Mouse (Mus musculus): ENCODE measurements around the gene Gbf1. TPM values are rescaled to one million over a fixed set of nuclear protein-coding genes. Genes with fewer than 3 reads are reported as not detected.
"Not testable (repeated sequence)": the region's sequence is repeated elsewhere in the genome, so short reads cannot be mapped to it uniquely, and the experiment has no call there.

The Gbf1 gene
- total and polyA plus RNA-seq, 3 experiments, result 39.9 to 49.3 (median 40.0) TPM

- no peak for TF ChIP-seq EP300 (IDR thresholded peaks at IDR 0.05; ENCODE audit: insufficient read depth, low read depth, low read length)
- TF ChIP-seq POLR2A (IDR thresholded peaks at IDR 0.05; ENCODE audit: insufficient read depth, low read depth, low read length), result no peak
- no peak for TF ChIP-seq CTCF (IDR thresholded peaks at IDR 0.05)
- H3K4me3 ChIP-seq, result no peak overlapping the region
- no peaks in the 10 kb centered on the region for H3K79me2 ChIP-seq (replicated peaks; ENCODE audit: control insufficient read depth, insufficient read depth, low read length)
- DNase-seq, result no peak
- no peaks in the 10 kb centered on the region for H3K36me3 ChIP-seq (ENCODE audit: control insufficient read depth, insufficient read depth, low read length)
- H3K27ac ChIP-seq, result no peak overlapping the region
- no peak overlapping the region for H3K9ac ChIP-seq (ENCODE audit: low read depth, low read length)
- no peaks in the 10 kb centered on the region for H3K4me1 ChIP-seq (ENCODE audit: control insufficient read depth, insufficient read depth, low read length)
- no peaks in the 10 kb centered on the region for H3K27me3 ChIP-seq (ENCODE audit: control insufficient read depth, insufficient read depth, low read length)
- 65% methylated on average over 4 of the region's 4 CpGs for WGBS
- intact Hi-C loops (cut with DNase I), result no loop called here
Measured at GRCm38 (mm10) chr19:46114617-46115016, 37.7 kb upstream of the Gbf1 start.

GRCm38 (mm10) chr19:46119458-46119857 lies 32.9 kb upstream of the Gbf1 start:
- no peaks in the 10 kb centered on the region for H3K79me2 ChIP-seq (replicated peaks; ENCODE audit: control insufficient read depth, insufficient read depth, low read length)
- intact Hi-C loops (cut with DNase I), result no loop called here
- TF ChIP-seq CTCF (IDR thresholded peaks at IDR 0.05), result no peak
- no peak for TF ChIP-seq EP300 (IDR thresholded peaks at IDR 0.05; ENCODE audit: insufficient read depth, low read depth, low read length)
- TF ChIP-seq POLR2A (IDR thresholded peaks at IDR 0.05; ENCODE audit: insufficient read depth, low read depth, low read length), result no peak
- H3K27ac ChIP-seq, result no peak overlapping the region
- H3K9ac ChIP-seq (ENCODE audit: low read depth, low read length), result no peak overlapping the region
- H3K27me3 ChIP-seq (ENCODE audit: control insufficient read depth, insufficient read depth, low read length), result no peaks in the 10 kb centered on the region
- H3K4me3 ChIP-seq, result no peak overlapping the region
- 86% methylated on average over 3 of the region's 3 CpGs for WGBS
- no peaks in the 10 kb centered on the region for H3K4me1 ChIP-seq (ENCODE audit: control insufficient read depth, insufficient read depth, low read length)
- DNase-seq, result no peak
- no peaks in the 10 kb centered on the region for H3K36me3 ChIP-seq (ENCODE audit: control insufficient read depth, insufficient read depth, low read length)

- Histone ChIP-seq H3K9ac (ENCODE audit: low read depth, low read length) (no peak overlapping the region), H3K27me3 (ENCODE audit: control insufficient read depth, insufficient read depth, low read length) (no peaks in the 10 kb centered on the region), H3K4me1 (ENCODE audit: control insufficient read depth, insufficient read depth, low read length) (no peaks in the 10 kb centered on the region), H3K36me3 (ENCODE audit: control insufficient read depth, insufficient read depth, low read length) (no peaks in the 10 kb centered on the region), H3K27ac (no peak overlapping the region), H3K79me2 (replicated peaks; ENCODE audit: control insufficient read depth, insufficient read depth, low read length) (no peaks in the 10 kb centered on the region), H3K4me3 (no peak overlapping the region)
- no peak for TF ChIP-seq POLR2A (IDR thresholded peaks at IDR 0.05; ENCODE audit: insufficient read depth, low read depth, low read length)
- no peak for TF ChIP-seq CTCF (IDR thresholded peaks at IDR 0.05)
- no peak for TF ChIP-seq EP300 (IDR thresholded peaks at IDR 0.05; ENCODE audit: insufficient read depth, low read depth, low read length)
- intact Hi-C loops (cut with DNase I), result no loop called here
- 74% methylated on average over 6 of the region's 6 CpGs for WGBS
- DNase-seq, result no peak
Measured at GRCm38 (mm10) chr19:46120872-46121271, 31.4 kb upstream of the Gbf1 start.

GRCm38 (mm10) chr19:46123876-46124275 lies 28.4 kb upstream of the Gbf1 start:
- no peak for TF ChIP-seq CTCF (IDR thresholded peaks at IDR 0.05)
- TF ChIP-seq EP300 (IDR thresholded peaks at IDR 0.05; ENCODE audit: insufficient read depth, low read depth, low read length), result no peak
- H3K4me3 ChIP-seq, result no peak overlapping the region
- H3K27ac ChIP-seq, result no peak overlapping the region
- 84% methylated on average over 3 of the region's 3 CpGs for WGBS
- H3K36me3 ChIP-seq (ENCODE audit: control insufficient read depth, insufficient read depth, low read length), result no peaks in the 10 kb centered on the region
- H3K4me1 ChIP-seq (ENCODE audit: control insufficient read depth, insufficient read depth, low read length), result no peaks in the 10 kb centered on the region
- H3K27me3 ChIP-seq (ENCODE audit: control insufficient read depth, insufficient read depth, low read length), result no peaks in the 10 kb centered on the region
- intact Hi-C loops (cut with DNase I), result no loop called here
- DNase-seq, result no peak
- no peak overlapping the region for H3K9ac ChIP-seq (ENCODE audit: low read depth, low read length)
- no peaks in the 10 kb centered on the region for H3K79me2 ChIP-seq (replicated peaks; ENCODE audit: control insufficient read depth, insufficient read depth, low read length)

- no peak for DNase-seq
- Histone ChIP-seq H3K9ac (ENCODE audit: low read depth, low read length) (no peak overlapping the region), H3K4me1 (ENCODE audit: control insufficient read depth, insufficient read depth, low read length) (no peaks in the 10 kb centered on the region), H3K27me3 (ENCODE audit: control insufficient read depth, insufficient read depth, low read length) (no peaks in the 10 kb centered on the region), H3K79me2 (replicated peaks; ENCODE audit: control insufficient read depth, insufficient read depth, low read length) (no peaks in the 10 kb centered on the region), H3K27ac (no peak overlapping the region), H3K36me3 (ENCODE audit: control insufficient read depth, insufficient read depth, low read length) (no peaks in the 10 kb centered on the region), H3K4me3 (no peak overlapping the region)
- intact Hi-C loops (cut with DNase I), result no loop called here
- no peak for TF ChIP-seq CTCF (IDR thresholded peaks at IDR 0.05)
- no peak for TF ChIP-seq POLR2A (IDR thresholded peaks at IDR 0.05; ENCODE audit: insufficient read depth, low read depth, low read length)
- no peak for TF ChIP-seq EP300 (IDR thresholded peaks at IDR 0.05; ENCODE audit: insufficient read depth, low read depth, low read length)
Measured at GRCm38 (mm10) chr19:46124651-46125050, 27.7 kb upstream of the Gbf1 start.

GRCm38 (mm10) chr19:46126301-46126700 lies 26.0 kb upstream of the Gbf1 start:
- DNase-seq, result no peak
- intact Hi-C loops (cut with DNase I), result no loop called here
- no peak for TF ChIP-seq EP300 (IDR thresholded peaks at IDR 0.05; ENCODE audit: insufficient read depth, low read depth, low read length)
- no peak for TF ChIP-seq POLR2A (IDR thresholded peaks at IDR 0.05; ENCODE audit: insufficient read depth, low read depth, low read length)
- no peak for TF ChIP-seq CTCF (IDR thresholded peaks at IDR 0.05)
- H3K36me3 ChIP-seq (ENCODE audit: control insufficient read depth, insufficient read depth, low read length), result no peaks in the 10 kb centered on the region
- no peaks in the 10 kb centered on the region for H3K79me2 ChIP-seq (replicated peaks; ENCODE audit: control insufficient read depth, insufficient read depth, low read length)
- H3K9ac ChIP-seq (ENCODE audit: low read depth, low read length), result no peak overlapping the region
- H3K27me3 ChIP-seq (ENCODE audit: control insufficient read depth, insufficient read depth, low read length), result peaks cover 3% of the 10 kb centered on the region; the same call in 1 of the 2 replicates
- no peak overlapping the region for H3K4me3 ChIP-seq
- no peaks in the 10 kb centered on the region; the same call in 1 of the 2 replicates for H3K4me1 ChIP-seq (ENCODE audit: control insufficient read depth, insufficient read depth, low read length)
- H3K27ac ChIP-seq, result no peak overlapping the region
- 85% methylated on average over 4 of the region's 4 CpGs for WGBS

- H3K27ac ChIP-seq; H3K27me3 ChIP-seq (ENCODE audit: control insufficient read depth, insufficient read depth, low read length); intact Hi-C loops (cut with DNase I); H3K4me1 ChIP-seq (ENCODE audit: control insufficient read depth, insufficient read depth, low read length); DNase-seq; H3K36me3 ChIP-seq (ENCODE audit: control insufficient read depth, insufficient read depth, low read length); H3K9ac ChIP-seq (ENCODE audit: low read depth, low read length); H3K79me2 ChIP-seq (replicated peaks; ENCODE audit: control insufficient read depth, insufficient read depth, low read length); H3K4me3 ChIP-seq: not testable (repeated sequence)
- WGBS, result 69% methylated on average over 6 of the region's 6 CpGs
Measured at GRCm38 (mm10) chr19:46129737-46130136, 22.6 kb upstream of the Gbf1 start.
